Mouse (Mus musculus) intestine, postnatal 0 days (tissue): ENCODE data around the gene Gpr12. TPM values are rescaled to one million over a fixed set of nuclear protein-coding genes. Genes with fewer than 3 reads are reported as not detected.

Experiments used
- ATAC-seq: fragments of 200-750 bp; cut with Nextera tagmentation; 2 replicates; pipeline ENCODE4 v1.8.0; 2017; ENCODE audit warnings: mild to moderate bottlenecking, moderate TSS enrichment, moderate library complexity
- H3K27ac ChIP-seq: fragments of 300-500 bp; sonication (generic); 2 replicates; pipeline ENCODE4 v1.5.1; 2014; ENCODE audit warnings: mild to moderate bottlenecking, low read depth, low read length, moderate library complexity
- H3K27me3 ChIP-seq: fragments of 300-500 bp; sonication (generic); replicated peaks from 2 replicates; pipeline ENCODE4 v1.6.1; 2014; ENCODE audit warnings: low read length, mixed read lengths; ENCODE audit not compliant: control insufficient read depth, insufficient read depth
- H3K36me3 ChIP-seq: fragments of 300-500 bp; sonication (generic); 2 replicates; pipeline ENCODE4 v1.6.1; 2014; ENCODE audit warnings: mild to moderate bottlenecking, moderate library complexity; ENCODE audit not compliant: control insufficient read depth, insufficient read depth
- H3K4me1 ChIP-seq: fragments of 300-500 bp; sonication (generic); replicated peaks from 2 replicates; pipeline ENCODE4 v1.6.1; 2014; ENCODE audit warnings: antibody characterized with exemption, low read length, mixed read lengths; ENCODE audit not compliant: control insufficient read depth, insufficient read depth
- H3K4me2 ChIP-seq: fragments of 300-500 bp; sonication (generic); replicated peaks from 2 replicates; pipeline ENCODE4 v1.6.1; 2014; ENCODE audit warnings: low read depth, mild to moderate bottlenecking, moderate library complexity
- H3K4me3 ChIP-seq: fragments of 300-500 bp; sonication (generic); 2 replicates; pipeline ENCODE4 v1.5.1; 2014; ENCODE audit warnings: low read depth, low read length
- H3K9ac ChIP-seq: fragments of 300-500 bp; sonication (generic); 2 replicates; pipeline ENCODE4 v1.6.1; 2014; ENCODE audit warnings: mild to moderate bottlenecking, low read depth, low read length
- H3K9me3 ChIP-seq: fragments of 300-500 bp; sonication (generic); 2 replicates; pipeline ENCODE4 v1.6.1; 2016; ENCODE audit warnings: mixed run types; ENCODE audit not compliant: control insufficient read depth
- CTCF ChIP-seq: sonication (generic); IDR thresholded peaks from 2 replicates; pipeline ENCODE4 v1.5.1; 2016; ENCODE audit warnings: low read depth, mild to moderate bottlenecking, control low read depth, antibody characterized with exemption, moderate library complexity
- WGBS: fragments of 180-500 bp; shearing (Covaris S2); extraction: QIAGEN DNeasy Blood & Tissue Kit; methylation state at CpG from one replicate; pipeline ENCODE4 v1.1.7; 2014; 5-methylcytosine and 5-hydroxymethylcytosine counted together
- polyA plus RNA-seq: library from polyadenylated mRNA; unstranded; fragments of >200 nt; fragmentation: Nextera tagmentation; extraction: Ambion mirVana; gene quantifications from 2 replicates; pipeline ENCODE4 v1.2.1, GENCODE M21; 2015

The Gpr12 gene
- polyA plus RNA-seq, result not detected in 2 replicates

- Histone ChIP-seq H3K27ac (no peak within 1 kb of the TSS), H3K9ac (no peak within 1 kb of the TSS), H3K4me3 (peak within 1 kb of the TSS; percentile 34), H3K27me3 (peaks cover 39% of the 10 kb centered on the region), H3K4me1 (no peaks in the 10 kb centered on the region), H3K36me3 (no peaks in the 10 kb centered on the region), H3K4me2 (peak within 1 kb of the TSS; percentile 72), H3K9me3 (no peaks in the 10 kb centered on the region)
- no peak for TF ChIP-seq CTCF
- no peak for ATAC-seq
- WGBS, result under 1% methylated on average over 62 of the region's 64 CpGs
Observed at GRCm38 (mm10) chr5:146584478-146585306, at the start of gene Gpr12. Gene Gpr12, minus strand, starts transcription at chr5:146585239.

DNA sequence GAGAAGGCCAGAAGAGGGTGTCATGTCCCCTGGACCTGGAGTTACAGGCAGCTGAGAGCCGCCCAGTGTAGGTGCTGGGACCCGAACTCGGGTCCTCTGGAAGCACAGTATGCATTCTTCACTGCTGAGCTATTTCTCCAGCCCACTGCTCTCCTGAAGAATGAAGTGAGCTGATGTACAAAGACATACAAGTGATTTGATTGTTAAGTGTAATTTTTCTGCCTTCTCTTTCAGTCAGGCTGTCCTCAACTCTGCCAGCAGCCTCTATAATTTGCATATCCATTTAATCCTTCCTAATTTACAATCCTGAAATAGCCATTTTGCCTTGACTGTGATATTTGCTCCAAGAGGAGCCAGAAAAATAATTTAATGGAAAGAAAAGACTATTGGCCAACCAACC is 46.6 kb upstream of the Gpr12 start:
- WGBS, result 80% methylated on average over 3 of the region's 3 CpGs
- Histone ChIP-seq H3K9ac (no peak overlapping the region), H3K27me3 (no peaks in the 10 kb centered on the region), H3K9me3 (no peaks in the 10 kb centered on the region), H3K27ac (no peak overlapping the region), H3K36me3 (no peaks in the 10 kb centered on the region), H3K4me3 (no peak overlapping the region), H3K4me1 (no peaks in the 10 kb centered on the region), H3K4me2 (no peak overlapping the region)
- TF ChIP-seq CTCF, result no peak
- ATAC-seq, result no peak

DNA sequence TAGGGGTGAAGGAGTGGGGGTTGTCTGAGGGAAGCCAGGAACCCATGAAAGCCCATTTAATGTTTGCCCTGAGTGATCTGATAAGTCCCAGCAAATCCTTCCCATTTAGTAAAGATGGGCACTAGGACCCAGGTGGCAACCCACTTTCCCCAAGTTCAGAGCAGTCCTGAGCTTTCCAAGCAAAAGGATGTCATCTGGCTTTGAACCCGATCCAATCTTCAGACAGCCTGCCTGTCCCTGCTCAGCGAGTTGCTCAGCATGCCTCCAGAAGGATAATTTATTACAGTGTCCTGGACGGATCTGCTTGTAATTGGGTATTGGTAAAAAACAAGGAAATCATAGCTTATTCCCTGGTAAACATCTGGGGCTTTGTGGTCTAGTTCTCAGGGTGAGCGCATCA is 45.9 kb upstream of the Gpr12 start:
- no peak for TF ChIP-seq CTCF
- Histone ChIP-seq H3K4me2 (no peak overlapping the region), H3K4me1 (no peaks in the 10 kb centered on the region), H3K9me3 (no peaks in the 10 kb centered on the region), H3K9ac (no peak overlapping the region), H3K36me3 (no peaks in the 10 kb centered on the region), H3K27ac (no peak overlapping the region), H3K27me3 (no peaks in the 10 kb centered on the region), H3K4me3 (no peak overlapping the region)
- 34% methylated on average over 4 of the region's 4 CpGs for WGBS
- ATAC-seq, result no peak

- no peak overlapping the region for H3K9ac ChIP-seq
- H3K4me1 ChIP-seq, result no peaks in the 10 kb centered on the region
- no peak overlapping the region for H3K4me3 ChIP-seq
- TF ChIP-seq CTCF, result no peak
- ATAC-seq, result no peak
- no peak overlapping the region for H3K27ac ChIP-seq
- H3K4me2 ChIP-seq, result no peak overlapping the region
- H3K9me3 ChIP-seq, result no peaks in the 10 kb centered on the region
- WGBS, result 71% methylated on average over 10 of the region's 10 CpGs
- no peaks in the 10 kb centered on the region for H3K36me3 ChIP-seq
- H3K27me3 ChIP-seq, result no peaks in the 10 kb centered on the region
Observed at GRCm38 (mm10) chr5:146629636-146630035, 44.6 kb upstream of the Gpr12 start.

DNA sequence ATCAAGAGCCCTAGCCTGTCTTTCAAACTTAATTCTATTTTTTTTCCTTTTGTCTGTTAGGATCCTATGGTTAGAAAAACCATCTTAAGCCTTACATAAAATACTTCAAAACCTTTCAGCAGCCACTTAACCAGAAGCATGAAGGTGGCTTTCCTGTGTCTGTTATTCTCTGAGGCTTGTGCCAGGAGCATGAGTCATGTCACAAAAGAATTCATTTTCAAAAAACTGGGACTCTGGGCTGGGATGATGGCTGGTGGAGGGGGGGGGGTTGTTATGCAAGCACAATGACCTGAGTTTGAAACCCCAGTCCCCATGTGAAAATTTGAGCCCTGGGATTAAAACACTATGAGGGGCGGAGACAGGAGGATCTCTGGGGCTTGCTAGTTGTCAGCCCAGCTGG is 43.8 kb upstream of the Gpr12 start:
- Histone ChIP-seq H3K4me3 (no peak overlapping the region), H3K36me3 (no peaks in the 10 kb centered on the region), H3K27ac (no peak overlapping the region), H3K9ac (no peak overlapping the region), H3K4me2 (no peak overlapping the region), H3K27me3 (no peaks in the 10 kb centered on the region), H3K4me1 (no peaks in the 10 kb centered on the region), H3K9me3 (no peaks in the 10 kb centered on the region)
- TF ChIP-seq CTCF, result no peak
- ATAC-seq, result no peak
- 84% methylated on average over 1 of the region's 1 CpGs for WGBS

DNA sequence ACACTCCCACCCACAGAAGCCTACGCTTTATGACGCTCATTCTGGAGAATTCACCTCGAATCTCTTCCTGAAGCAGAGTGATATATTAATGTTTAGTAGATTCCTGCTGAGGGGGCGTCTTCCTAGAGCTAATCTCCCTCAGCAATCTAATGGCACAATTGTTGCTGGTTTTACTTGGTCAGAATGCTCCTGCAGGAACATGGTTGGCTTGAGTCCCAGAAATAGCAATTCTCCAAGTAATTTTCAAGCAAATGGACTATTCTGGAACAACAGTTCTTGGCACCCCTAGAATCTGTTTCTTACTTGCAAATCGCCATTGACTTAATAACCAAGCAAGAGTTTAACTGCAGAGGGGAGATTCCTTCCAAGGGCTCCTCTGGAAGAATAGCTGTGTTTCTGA is 42.9 kb upstream of the Gpr12 start:
- H3K9me3 ChIP-seq, result no peaks in the 10 kb centered on the region
- no peaks in the 10 kb centered on the region for H3K36me3 ChIP-seq
- no peak for ATAC-seq
- H3K4me3 ChIP-seq, result no peak overlapping the region
- H3K4me1 ChIP-seq, result no peaks in the 10 kb centered on the region
- H3K9ac ChIP-seq, result no peak overlapping the region
- no peak overlapping the region for H3K27ac ChIP-seq
- 45% methylated on average over 5 of the region's 5 CpGs for WGBS
- no peak for TF ChIP-seq CTCF
- no peaks in the 10 kb centered on the region for H3K27me3 ChIP-seq
- H3K4me2 ChIP-seq, result no peak overlapping the region
